Mouse (Mus musculus) gastrocnemius, postnatal 25 days (tissue): ENCODE results near the gene Fes. TPM values are rescaled to one million over a fixed set of nuclear protein-coding genes. Genes with fewer than 3 reads are reported as not detected.

ENCODE experiments used
- DNase-seq: peaks from one replicate; pipeline ENCODE4 v3.0.0; 2022
- total RNA-seq, 2 experiments: library from RNA; stranded (reverse); gene quantifications; 1 replicate in 1 of 2; 2 replicates in 1 of 2; pipeline ENCODE4 v1.2.3; 2021

The Fes gene
- total RNA-seq, 2 experiments from 2014 or later: 3.3 to 3.4 TPM

DNA sequence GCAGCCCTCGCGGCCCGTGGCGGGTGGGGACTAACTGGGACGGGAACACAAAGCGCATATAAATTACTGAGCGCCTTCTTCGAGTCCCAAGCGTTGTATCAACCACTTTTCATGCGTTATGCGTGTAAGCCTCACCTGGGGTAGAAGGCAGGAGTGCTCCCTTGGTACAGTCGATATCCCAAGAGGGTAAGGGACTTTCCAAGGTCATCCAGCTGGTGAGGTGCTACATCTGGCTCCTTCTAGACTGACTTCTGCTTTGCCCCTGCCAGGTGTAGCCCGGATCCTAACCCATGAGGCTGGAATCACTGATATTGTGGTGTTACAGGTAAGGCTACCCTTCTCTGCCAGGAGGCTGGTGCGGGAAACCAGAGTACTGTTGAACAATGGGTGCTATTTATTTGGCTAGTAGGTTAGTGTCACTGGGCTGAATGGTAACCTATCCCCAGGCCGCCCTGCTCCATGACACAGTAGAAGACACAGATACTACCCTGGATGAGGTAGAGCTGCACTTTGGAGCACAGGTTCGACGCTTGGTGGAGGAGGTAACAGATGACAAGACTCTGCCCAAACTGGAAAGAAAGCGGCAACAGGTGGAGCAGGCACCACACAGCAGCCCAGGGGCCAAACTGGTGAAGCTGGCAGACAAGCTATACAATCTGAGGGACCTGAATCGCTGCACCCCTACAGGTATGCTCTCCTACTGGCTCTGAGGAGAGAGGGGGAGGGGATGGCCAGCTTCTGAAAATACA, 44.3 kb downstream of the Fes start:
- no peak for DNase-seq

DNA sequence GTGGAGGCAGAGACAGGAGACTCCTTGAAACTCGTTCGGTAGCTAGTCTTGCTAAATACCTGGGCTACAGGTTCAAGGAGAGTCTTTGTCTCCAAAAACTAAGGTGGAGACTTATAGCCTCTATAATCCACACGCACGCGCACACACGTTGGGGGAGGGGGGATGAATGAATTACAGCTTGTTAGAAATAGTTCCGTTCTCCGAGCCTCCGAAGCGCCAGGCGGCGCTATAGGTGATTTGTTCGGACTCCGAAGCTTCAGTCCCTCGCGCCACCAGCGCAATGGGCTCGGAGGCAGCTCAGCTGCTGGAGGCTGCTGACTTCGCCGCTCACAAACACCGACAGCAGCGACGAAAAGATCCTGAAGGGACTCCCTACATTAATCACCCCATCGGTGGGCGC, 44.9 kb downstream of the Fes start, which contains the start of gene Hddc3:
TSS of gene Hddc3 (plus strand) at position 247 of the 400 bp plus-strand sequence.
- DNase-seq: peak; percentile 87

DNA sequence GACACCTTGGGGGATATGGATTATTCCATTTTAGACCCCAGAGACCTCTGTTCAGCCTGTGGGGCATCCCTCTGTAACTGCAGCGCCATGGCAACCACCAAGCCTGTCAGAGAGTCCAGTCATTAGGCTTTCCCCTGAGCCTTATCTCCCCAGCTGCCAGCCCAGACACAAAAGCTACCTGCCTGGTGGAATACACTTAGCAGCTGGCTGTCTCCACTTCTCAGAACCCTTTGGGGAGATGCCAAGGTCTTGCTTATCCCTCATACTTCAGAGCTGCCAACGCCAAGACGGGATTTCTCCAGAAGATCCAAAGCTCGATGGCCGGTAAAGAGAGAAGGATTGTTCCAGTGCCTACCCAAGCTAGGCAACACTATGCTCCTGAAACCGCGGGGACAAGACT, 46.0 kb downstream of the Fes start:
- no peak for DNase-seq

DNA sequence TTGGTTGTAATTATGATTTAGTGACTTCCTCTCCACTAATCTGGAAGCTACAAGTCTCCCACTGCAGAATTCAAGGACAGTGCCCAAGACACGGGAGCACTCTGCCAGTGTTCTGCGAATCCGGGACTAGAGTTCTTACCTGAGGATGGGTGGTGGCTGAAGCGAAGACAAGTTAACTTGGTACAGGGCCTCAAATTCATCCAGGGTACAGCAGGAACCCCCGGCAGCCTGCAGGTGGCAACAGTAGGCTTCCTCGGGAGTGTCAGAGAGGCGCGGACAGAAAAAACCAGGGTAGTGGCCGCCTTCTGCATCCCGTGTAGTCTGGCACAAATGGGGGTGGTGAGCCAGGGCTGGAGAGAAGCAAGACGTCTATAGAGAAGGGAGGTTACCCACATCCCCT, 47.0 kb downstream of the Fes start, which contains the start of gene Unc45a:
TSS of gene Unc45a (minus strand) at position 213 of the 400 bp plus-strand sequence.
- peak; percentile 67 for DNase-seq

DNA sequence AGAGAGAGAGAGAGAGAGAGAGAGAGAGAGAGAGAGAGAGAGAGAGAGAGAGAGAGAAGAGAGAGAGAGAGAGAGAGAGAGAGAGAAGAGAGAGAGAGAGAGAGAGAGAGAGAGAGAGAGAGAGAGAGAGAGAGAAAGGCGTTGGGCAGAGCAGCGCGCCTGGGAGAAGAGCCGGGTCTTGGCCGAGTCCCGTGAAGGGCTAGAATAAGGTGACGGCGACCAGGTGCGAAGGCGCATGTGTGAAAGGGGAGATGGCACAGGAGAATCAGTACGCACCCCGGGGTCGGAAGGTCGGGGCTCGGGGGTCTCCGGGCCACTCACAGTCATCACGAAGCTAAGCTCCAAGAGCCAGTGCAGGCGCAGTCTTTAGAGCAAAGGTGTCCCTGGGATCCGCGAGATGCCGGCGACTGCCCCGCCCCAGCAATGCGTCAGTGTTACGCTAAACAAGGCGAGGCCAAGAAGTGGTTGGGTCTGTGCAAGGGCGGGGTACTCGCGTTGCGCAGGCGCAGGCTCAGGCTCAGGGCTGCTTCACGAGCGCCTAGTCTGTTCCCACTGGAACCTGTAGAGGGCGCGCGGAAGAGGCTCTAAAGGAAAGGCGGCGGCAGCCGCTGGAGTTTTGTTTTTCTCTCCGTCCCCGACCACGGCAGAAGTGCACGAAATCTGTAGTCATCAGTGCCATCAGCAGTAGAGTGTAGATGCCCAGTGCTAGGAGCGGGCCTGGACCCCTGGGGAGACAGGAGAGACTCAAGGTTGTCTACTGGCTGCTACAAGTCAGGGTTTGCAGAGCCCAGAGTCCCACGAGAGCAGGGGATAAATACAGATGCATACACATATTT, 47.7 kb downstream of the Fes start:
- peak; percentile 96 for DNase-seq

DNA sequence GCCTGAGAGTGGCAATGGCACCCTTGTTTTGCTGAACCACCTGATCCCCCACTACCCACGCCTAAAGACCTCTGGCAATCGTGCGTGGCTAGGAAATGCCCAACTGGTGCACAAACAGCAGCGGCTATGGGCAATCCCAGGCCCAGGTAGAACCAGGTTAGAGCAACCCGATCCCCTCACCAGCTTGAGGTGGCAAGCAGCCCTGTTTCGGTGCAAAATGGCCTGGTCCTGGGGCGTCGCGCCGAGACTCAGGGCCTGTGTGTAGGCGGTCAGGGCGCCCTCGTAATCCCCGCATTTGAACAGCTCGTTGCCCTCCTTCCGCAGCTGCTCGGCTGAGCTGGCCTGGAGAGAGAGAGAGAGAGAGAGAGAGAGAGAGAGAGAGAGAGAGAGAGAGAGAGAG, 48.4 kb downstream of the Fes start:
- no peak for DNase-seq

DNA sequence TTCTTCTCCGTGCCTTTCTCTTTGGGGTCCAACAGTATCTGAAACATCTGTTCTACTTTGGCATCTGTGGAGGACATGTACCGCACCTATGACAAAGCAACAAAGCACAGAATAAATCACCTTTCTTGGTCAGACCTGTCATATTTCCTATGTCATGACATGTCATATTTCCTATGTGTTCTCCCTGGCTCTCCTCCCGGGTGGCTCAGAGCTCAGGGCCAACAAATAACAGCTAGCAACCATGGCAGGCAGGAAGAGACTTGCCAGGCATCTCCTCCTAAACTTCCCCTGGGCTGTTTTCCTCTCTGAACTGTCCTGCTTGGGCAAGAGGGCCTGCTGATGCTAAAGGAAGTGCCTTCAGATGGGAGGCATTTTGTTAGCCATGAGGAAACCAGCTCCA, 50.8 kb downstream of the Fes start:
- DNase-seq: no peak

DNA sequence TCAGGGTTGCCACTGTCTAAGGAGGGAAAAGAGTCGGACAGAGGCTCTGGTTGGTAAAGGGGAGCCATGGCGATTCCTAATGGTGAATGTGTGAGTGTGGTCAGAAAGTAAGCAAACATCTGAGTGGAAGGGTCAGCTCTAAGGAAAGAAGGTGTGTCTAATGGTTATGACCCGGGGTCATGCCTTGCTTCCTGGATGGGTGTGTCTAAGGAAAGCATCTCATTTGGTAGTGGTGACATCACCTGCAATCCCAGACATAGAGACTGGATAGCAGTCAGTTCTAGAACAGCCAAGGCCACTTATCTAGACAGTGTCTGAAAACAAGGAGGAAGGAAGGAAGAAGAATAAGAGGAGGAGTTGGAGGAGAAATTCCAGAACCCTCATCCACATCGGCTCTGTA, 52.9 kb downstream of the Fes start:
- no peak for DNase-seq

DNA sequence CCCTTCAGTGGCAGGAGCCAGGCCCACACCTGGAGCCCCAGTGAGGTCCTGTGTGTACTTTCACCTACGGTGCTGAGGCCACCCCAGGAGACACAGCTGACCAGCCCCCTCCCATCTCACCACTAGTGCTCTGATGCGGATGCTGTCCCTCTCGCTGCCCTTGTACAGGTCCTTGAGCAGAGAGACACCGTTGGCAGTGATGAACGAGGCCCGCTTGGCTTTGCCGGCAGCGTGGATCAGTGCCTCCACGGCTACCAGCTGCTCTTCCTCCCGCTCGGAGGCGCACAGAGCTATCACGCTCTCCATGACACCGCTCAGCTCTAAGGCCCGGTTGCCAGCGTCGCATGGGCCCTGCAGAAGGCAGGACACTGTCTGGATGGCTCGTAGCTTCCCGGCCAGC, 56.3 kb downstream of the Fes start:
- no peak for DNase-seq

DNA sequence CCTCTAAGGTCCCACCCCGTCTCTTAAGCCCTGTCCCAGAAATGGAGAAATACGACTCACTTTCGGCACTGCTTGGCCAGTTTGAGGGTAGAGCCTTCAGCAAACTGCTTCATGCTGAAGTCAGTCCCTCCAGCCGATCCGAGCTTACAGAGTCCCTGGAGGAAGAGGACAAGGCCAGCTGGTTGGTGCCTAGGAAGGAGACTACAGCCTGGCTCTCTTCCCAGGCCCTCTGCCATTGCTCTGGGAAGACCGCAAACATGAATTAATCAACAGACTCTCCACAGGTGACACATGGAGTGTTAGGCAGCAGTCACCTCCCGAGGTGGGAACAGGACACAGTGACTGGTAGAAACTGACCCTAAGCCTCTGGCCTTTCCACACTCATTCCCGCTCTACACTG, 57.5 kb downstream of the Fes start:
- DNase-seq: no peak

Other genes with a start within 250 kb of the Fes start
- gene Sema4b, start 201.1 kb downstream of the Fes start, total RNA-seq: 1 to 10 TPM; 1.6 to 2.5 TPM
- gene Cib1, start 155.1 kb downstream of the Fes start, total RNA-seq: 1 to 10 TPM; 5.8 to 8.5 TPM
- gene Gdpgp1, start 155.1 kb downstream of the Fes start, total RNA-seq: under 1 TPM; 0.77 to 0.91 TPM
- gene Ttll13, start 141.6 kb downstream of the Fes start, total RNA-seq: not detected
- 10 to 100 TPM; 20.4 to 22.4 TPM for gene Ngrn, start 126.7 kb downstream of the Fes start, total RNA-seq
- gene Vps33b, start 118.3 kb downstream of the Fes start, total RNA-seq: 1 to 10 TPM; 2.9 to 3.7 TPM
- gene Prc1, start 93.5 kb downstream of the Fes start, total RNA-seq: 1 to 10 TPM; 2.4 to 2.9 TPM
- 1 to 10 TPM; 8.1 to 8.6 TPM for gene Rccd1, start 63.5 kb downstream of the Fes start, total RNA-seq
- gene Unc45a, start 46.9 kb downstream of the Fes start, total RNA-seq: 10 to 100 TPM; 11.6 to 12.6 TPM
- gene Hddc3, start 44.8 kb downstream of the Fes start, total RNA-seq: 10 to 100 TPM; 21.6 to 22.8 TPM
- gene Man2a2, start 16.6 kb downstream of the Fes start, total RNA-seq: 100 to 1,000 TPM; 138 to 146 TPM
- 10 to 100 TPM; 38.5 to 44.8 TPM for gene Furin, start 17.5 kb upstream of the Fes start, total RNA-seq
- 1 to 10 TPM in 1 of 2 experiments, under 1 TPM in 1; 0.94 to 1.3 TPM for gene Blm, start 147.2 kb upstream of the Fes start, total RNA-seq